Mouse (Mus musculus) ovary, postnatal 36 days (tissue): ENCODE data around the gene Rims1.

Source experiments
- DNase-seq: peaks from one replicate; pipeline ENCODE4 v3.0.0; 2022; ENCODE audit warnings: low spot score, mixed read lengths

Gene Rims1

DNA sequence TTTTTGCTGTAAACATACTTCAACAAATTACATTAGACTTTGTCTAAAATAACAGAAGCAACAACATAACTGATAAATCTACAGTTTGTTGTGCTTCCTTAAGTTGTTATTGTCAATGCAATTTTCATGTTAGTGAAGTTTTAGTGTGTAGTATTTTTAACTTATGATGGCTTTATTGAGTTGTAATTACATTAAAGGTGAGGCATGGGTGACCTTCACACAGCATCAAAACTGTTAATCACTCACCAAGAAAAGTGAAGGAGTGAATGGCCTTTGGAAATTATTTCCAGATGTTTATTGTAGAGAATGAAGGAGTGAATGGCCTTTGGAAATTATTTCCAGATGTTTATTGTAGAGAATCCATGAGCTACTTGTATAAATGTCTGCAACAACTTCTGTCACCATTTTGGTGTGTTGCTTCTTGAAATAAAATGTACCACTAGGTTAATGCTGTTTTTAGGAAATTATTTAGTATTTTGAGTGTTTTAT, 556.9 kb downstream of the Rims1 start:
- DNase-seq: no peak

DNA sequence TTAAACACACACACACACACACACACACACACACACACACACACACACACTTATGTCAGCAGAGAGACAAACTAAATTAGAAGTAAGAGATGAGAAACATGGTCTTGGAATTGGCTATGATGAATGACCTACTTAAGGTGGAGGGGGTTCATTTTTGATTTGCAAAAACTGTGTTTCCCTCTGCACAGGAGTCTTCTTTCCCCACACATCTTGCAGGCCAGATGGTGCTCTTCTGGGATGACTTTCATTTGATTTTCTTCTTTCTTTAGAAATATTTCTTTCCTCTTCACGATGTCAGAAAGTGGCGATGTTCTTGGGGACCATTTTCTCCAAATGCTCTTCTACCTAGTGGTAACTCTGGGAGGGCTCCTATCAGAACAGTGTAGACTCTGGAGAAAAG, 560.0 kb downstream of the Rims1 start:
- no peak for DNase-seq
